Mouse (Mus musculus): ENCODE measurements around the gene Cox7b2. TPM values are rescaled to one million over a fixed set of nuclear protein-coding genes. Genes with fewer than 3 reads are reported as not detected.

The Cox7b2 gene
- polyA plus RNA-seq, 1 experiment from 2014 or later = not detected

DNA sequence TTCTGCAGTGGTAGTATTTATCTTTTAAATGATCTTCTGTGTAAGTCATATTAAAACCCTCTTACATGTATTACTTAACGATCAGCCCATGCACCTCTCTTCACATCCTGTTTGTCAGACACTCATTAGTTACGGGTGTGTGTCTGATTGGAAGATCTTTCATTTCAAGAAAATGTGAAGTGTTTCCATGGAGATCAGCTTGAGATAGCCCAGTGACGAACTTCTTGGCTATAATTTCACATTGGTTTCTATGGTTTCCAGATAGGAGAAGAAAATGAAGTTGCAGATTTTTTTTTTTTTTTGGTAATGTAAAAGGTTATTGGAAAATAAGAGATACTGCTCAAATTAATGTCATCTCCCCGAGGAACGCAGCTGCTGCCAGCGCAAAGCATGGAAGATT lies 107.8 kb downstream of the Cox7b2 start:
- 54% methylated on average over 6 of the region's 6 CpGs for WGBS
- Histone ChIP-seq H3K27ac (ENCODE audit: low read depth, low read length) (no peak overlapping the region), H3K9me3 (ENCODE audit: control insufficient read depth, low read length) (no peaks in the 10 kb centered on the region), H3K27me3 (ENCODE audit: control insufficient read depth, insufficient read depth, low read length) (no peaks in the 10 kb centered on the region), H3K4me3 (ENCODE audit: low read depth, low read length) (no peak overlapping the region), H3K9ac (replicated peaks; ENCODE audit: low read depth, low read length) (no peak overlapping the region), H3K36me3 (ENCODE audit: control insufficient read depth, insufficient read depth, low read length) (no peaks in the 10 kb centered on the region), H3K4me2 (ENCODE audit: low read depth, low read length) (no peak overlapping the region), H3K4me1 (ENCODE audit: control insufficient read depth, insufficient read depth, low read length) (no peaks in the 10 kb centered on the region)
- ATAC-seq (ENCODE audit: low read depth) = no peak

Other genes with a start within 250 kb of the Cox7b2 start
- gene Gabrb1, start 109.9 kb upstream of the Cox7b2 start, polyA plus RNA-seq (2014; fragmentation: Nextera tagmentation; extraction: Ambion mirVana) = 21.2 and 32.2 TPM in 2 replicates
- gene Gabra4, start 110.1 kb upstream of the Cox7b2 start, polyA plus RNA-seq (2014; fragmentation: Nextera tagmentation; extraction: Ambion mirVana) = 12.5 and 20.5 TPM in 2 replicates